Mouse (Mus musculus) left cerebral cortex, adult 2 months (tissue): ENCODE measurements around the gene Rad54l. TPM values are rescaled to one million over a fixed set of nuclear protein-coding genes. Genes with fewer than 3 reads are reported as not detected.

Experiments
- DNase-seq, 2 experiments: peaks; one replicate each; pipeline ENCODE4 v3.0.0; 2021 to 2022; ENCODE audit warnings: low spot score in 2 of 2, mixed read lengths in 1 of 2; ENCODE audit errors: extremely low spot score in 1 of 2
- H3K27ac ChIP-seq: fragments of 200-600 bp; 2 replicates; pipeline ENCODE4 v1.8.1; 2022
- H3K4me3 ChIP-seq: fragments of 200-600 bp; 2 replicates; pipeline ENCODE4 v1.8.1; 2022
- CTCF ChIP-seq: fragments of 200-600 bp; IDR thresholded peaks from 2 replicates; pipeline ENCODE4 v1.8.1; 2022; ENCODE audit warnings: antibody characterized with exemption, mild to moderate bottlenecking, moderate library complexity
- intact Hi-C: fragments of 180-260 bp; cut with DNase I; formaldehyde crosslinking; loops from one replicate; pipeline ENCODE4 v1.15.1; 2025
- total RNA-seq, 2 experiments: library from RNA; stranded (reverse); gene quantifications; 2 replicates each; pipeline ENCODE4 v1.2.3; 2021

Rad54l gene
- total RNA-seq, 2 experiments from 2014 or later, result 0.77 to 0.89 TPM

DNA sequence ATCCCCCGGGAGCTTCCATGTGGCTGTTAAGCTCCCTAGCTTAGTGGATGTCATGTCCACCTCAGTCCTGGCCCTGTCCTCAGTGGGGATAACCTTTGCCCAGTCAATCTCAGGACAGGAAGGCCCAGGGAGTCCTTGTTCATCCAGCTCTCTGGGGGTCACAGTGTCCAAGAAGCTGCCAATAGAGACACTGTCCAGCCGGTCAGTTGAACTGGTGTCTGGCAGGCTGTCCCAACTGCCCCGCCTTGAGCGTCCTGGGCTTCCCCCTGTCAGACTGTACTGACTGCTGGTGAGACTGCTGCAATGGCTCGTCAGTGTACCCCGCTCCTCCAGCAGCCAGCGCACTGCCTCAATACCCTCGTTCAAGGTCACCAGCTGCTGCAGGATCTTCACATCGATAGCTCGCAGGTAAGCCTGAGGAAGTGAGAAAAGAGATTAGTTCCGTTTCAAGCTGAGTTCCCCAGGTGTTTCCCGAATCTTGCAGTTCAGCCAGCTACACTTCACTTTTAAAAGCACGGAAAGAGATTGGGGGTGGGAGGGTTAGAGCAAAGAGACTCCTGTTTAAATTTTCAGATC lies 14.0 kb upstream of the Rad54l start:
- DNase-seq, result no peak
- no peak overlapping the region for H3K27ac ChIP-seq
- TF ChIP-seq CTCF, result no peak
- intact Hi-C loops, result loop anchor here (5.0 kb wide), 1 partner anchor 50 kb away; no protein-coding TSS in a partner anchor
- no peak overlapping the region for H3K4me3 ChIP-seq

DNA sequence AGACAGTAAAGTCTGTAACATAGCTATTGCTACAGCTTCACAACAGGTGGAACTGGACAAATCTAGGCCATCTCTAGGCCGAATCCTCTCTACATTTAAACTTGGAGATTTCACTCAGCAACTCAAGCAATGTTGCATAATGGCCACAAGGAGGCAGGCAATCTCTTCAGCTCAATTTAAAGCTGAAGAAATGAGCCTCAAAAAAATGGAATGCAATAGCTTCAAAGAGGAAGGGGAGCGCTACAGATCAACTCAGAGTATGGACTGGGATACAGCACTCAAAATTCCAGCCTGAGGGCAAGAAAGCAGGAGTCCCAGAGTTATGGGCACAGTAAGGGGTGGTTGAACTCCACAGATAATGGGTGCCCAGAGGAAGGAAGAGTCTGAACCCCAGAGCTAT lies 11.5 kb upstream of the Rad54l start:
- H3K27ac ChIP-seq, result no peak overlapping the region
- no peak overlapping the region for H3K4me3 ChIP-seq
- peak; percentile 83 for TF ChIP-seq CTCF
- intact Hi-C loops, result loop anchor here (5.0 kb wide), 1 partner anchor 52 kb away; no protein-coding TSS in a partner anchor
- no peak for DNase-seq

DNA sequence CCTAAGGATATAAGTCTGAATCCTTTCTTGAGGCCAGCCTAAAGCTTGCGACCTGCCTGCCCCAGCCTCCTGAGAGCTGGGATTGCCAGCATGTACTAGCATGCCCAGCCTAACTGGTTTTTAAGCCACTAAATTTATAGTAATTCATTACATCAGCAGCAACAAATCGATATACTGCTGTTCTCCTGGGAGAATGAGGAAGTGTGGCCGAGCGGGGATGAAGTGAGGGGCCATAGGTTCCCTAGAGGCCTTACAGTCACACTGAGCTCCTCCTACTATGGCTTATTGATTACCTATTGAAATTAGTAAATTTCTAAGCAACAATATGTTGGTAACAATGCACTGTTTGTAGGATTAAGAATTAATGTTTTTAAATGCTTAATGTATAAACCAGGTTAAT lies 9.6 kb upstream of the Rad54l start:
- TF ChIP-seq CTCF, result no peak
- Histone ChIP-seq H3K4me3 (no peak overlapping the region), H3K27ac (no peak overlapping the region)
- DNase-seq, result no peak
- intact Hi-C loops, result no loop called here

DNA sequence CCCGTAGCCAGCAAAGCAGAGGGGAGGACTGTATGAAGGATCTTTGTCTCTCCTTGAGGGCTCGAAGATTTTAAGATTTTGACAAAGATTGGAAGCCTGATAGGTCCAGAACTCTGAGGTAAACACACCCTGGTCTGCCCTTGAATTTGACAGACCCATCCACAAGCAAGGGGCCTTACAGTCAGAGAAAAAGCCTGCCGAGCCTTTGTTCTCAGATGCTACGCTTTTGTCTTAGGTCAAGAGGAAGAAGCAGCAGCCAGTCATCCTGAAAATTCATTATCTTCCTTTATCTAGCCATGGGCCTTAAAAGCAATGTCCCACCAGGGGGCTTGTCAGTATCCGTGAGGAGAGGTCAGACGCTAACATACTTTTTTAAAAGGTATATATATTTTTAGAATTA lies 4.5 kb upstream of the Rad54l start:
- no peak for TF ChIP-seq CTCF
- Histone ChIP-seq H3K27ac (peak overlapping the region; percentile 10; the same call in 1 of the 2 replicates), H3K4me3 (no peak overlapping the region)
- intact Hi-C loops, result no loop called here
- no peak for DNase-seq

DNA sequence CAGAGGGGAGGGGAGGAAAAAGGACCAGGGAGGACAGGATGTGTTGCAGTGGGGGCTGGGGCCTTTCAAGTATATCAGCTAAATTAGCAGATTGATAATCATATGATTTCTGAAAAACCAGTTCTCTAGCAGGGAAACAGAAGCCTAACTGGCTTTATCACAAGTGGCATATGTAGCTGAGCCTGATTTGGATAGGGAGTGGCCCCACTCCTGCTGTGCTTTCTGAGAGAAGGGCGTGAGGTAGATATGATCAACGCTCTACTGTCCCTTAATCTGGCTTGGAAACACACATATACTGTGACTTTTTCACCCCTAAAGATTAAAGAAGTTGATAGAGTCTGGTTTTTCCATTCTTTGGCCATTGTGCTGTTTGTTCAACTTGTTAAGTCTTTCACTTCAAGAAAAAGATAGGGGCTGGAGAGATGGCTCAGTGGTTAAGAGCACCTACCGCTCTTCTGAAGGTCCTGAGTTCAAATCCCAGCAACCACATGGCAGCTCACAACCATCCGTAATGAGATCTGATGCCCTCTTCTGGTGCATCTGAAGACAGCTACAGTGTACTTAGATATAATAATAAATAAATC lies 2.4 kb upstream of the Rad54l start:
- intact Hi-C loops, result no loop called here
- no peak for TF ChIP-seq CTCF
- Histone ChIP-seq H3K4me3 (no peak overlapping the region), H3K27ac (no peak overlapping the region)
- no peak for DNase-seq

DNA sequence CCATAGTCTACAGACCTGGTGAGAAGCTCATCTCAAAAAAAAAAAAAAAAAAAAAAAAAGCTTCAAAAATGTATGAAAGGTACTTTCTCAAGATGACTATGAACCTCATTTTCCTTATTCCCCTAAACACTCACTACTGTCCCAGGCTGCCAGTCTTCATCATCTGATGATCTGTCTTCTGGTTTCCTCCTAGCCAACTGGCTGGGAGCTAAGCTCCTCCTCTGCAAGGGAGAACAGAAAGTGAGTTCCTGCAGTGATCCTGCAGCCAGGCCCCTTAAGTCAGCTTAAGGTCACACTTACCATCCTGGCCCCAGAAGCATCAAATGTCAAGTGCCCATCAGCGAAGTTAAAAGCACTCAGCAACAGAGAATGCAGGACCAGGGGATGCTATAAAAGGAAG lies 728 bp downstream of the Rad54l start:
- Histone ChIP-seq H3K4me3 (no peak overlapping the region), H3K27ac (no peak overlapping the region)
- DNase-seq, result no peak
- no peak for TF ChIP-seq CTCF
- intact Hi-C loops, result no loop called here

DNA sequence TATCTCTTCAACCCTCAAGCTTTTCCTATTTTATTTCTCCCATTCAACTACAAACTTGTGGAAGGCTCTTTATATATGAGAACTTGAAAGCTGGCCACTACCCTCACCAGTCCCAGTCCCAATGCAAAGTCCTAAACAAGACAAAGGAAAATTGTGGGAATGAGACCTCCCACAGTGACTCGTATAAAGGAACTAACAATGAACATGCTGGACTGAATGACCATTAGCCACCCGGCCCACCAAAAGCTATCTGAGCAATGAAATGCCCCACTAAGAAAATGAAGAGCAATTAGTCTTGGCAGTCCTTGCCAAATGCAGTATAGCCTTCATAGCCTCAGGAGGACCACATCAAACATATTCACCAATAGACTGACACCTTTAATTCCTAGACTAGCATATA lies 12.0 kb downstream of the Rad54l start:
- DNase-seq, result no peak
- TF ChIP-seq CTCF, result no peak
- Histone ChIP-seq H3K4me3 (no peak overlapping the region), H3K27ac (no peak overlapping the region)
- intact Hi-C loops, result no loop called here

DNA sequence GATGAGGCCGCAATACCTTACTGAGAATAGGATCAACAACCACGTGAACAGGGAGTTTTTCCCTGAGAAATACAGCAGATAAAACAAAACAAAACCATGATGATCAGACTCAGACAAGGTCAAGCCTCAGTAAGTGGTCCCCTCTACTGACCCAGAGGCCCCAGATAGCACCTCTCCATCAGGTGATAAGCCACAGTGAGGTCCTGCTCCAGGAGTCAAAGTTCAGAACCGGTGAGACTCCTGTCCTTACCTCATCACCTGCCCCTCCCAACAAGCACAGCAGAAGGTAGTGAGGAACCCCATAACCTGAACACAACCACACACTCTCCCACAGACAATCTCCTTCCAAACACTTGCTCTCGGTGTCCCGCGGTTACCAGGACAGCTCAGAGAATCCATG lies 12.8 kb downstream of the Rad54l start:
- no peak overlapping the region for H3K27ac ChIP-seq
- no peak overlapping the region for H3K4me3 ChIP-seq
- no peak for TF ChIP-seq CTCF
- intact Hi-C loops, result no loop called here
- no peak for DNase-seq

DNA sequence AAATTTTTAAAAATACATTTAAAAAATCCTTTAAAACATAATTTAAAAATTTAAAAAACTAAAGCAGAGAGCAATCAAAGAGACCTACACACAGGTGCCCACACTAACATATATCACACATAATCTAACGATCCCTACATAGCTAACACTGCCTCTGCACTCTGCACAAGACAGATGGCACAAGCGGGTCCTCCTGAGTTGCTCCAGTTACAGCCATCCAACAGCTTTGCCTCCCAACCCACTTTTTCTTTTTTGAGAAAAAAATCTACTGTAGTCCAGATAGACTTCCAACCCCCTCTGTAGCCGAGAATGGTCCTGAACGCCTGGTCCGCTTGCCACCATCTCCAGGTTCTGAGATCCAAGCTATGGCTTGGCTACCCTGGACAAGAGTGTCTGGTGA lies 18.2 kb downstream of the Rad54l start:
- no peak for DNase-seq
- intact Hi-C loops, result no loop called here
- no peak for TF ChIP-seq CTCF

DNA sequence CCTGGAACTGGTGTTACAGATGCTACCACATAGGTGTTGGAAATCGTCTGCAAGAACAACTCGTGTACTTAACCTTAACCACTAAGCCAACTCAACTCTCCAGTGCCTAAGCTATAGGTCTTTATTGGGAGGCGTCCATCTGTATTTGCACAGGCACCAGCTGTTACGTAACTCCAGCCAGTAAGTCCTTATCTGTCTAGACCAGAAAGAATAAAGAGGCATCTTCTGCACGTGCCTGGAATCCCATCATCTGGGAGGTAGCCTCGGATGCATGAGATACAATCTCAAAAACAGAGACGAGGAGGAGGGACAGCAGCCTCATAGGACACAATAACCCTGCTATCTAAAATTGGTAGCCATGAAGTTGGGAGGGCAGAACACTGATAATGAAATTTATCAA lies 22.5 kb downstream of the Rad54l start:
- intact Hi-C loops, result no loop called here
- no peak overlapping the region for H3K4me3 ChIP-seq
- no peak for TF ChIP-seq CTCF

More for the DNA sequence above, 18.2 kb downstream of the Rad54l start:
- H3K27ac ChIP-seq, result no peak overlapping the region
- no peak overlapping the region for H3K4me3 ChIP-seq

DNA sequence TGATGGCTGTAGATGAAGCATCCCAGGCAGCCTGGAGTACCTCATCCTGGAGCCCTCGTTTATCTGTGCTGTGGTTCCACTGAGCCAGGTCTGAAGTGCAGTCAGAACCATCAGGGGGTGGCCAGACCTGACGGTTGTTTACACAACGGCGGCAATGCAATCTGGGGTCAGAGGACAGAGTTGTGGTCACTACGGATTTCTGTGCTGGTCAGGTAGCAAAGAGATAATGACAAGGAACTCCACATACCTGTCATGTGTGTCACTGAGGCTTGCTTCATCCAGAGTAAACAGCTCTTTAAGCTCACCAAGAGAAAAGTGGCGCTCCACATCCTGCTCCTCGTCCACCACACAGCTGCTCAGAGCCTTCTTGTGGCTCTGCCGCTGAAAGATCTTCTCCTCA lies 26.3 kb downstream of the Rad54l start:
- no peak for DNase-seq
- intact Hi-C loops, result no loop called here
- no peak for TF ChIP-seq CTCF
- Histone ChIP-seq H3K27ac (no peak overlapping the region), H3K4me3 (no peak overlapping the region)

More for the DNA sequence above, 22.5 kb downstream of the Rad54l start:
- no peak overlapping the region for H3K27ac ChIP-seq
- DNase-seq, result no peak

DNA sequence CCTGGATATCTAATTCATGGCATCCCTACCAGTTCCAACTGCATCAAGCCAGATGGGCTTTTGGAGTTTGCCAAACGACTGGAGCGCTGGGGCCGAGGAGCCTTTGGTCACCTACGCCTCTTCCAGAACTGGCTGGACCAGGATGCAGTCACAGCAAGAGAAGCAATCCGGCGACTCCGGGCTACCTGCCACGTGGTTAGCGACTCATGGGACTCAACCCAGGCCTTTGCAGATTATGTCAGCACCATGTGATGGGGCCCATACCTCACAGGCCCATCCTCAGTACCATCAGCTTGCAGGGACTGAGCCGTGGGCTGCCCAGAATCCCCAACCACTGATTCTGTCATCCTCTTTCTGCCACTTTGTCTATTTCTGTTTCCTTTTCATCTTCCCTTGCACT lies 27.2 kb downstream of the Rad54l start:
- Histone ChIP-seq H3K4me3 (no peak overlapping the region), H3K27ac (no peak overlapping the region)
- no peak for TF ChIP-seq CTCF
- intact Hi-C loops, result no loop called here
- DNase-seq, result no peak
